Mouse (Mus musculus): ENCODE measurements around the gene Telo2. TPM values are rescaled to one million over a fixed set of nuclear protein-coding genes. Genes with fewer than 3 reads are reported as not detected.

Telo2 gene
- polyA plus RNA-seq (2012; rRNA removed) = 39.5 and 43.7 TPM in 2 replicates

GRCm38 (mm10) chr17:25115664-25116432 is at the start of gene Telo2:
TSS of gene Telo2 (minus strand) at chr17:25115967.
- Histone ChIP-seq H3K27me3 (ENCODE audit: control insufficient read depth, insufficient read depth, low read length) (no peaks in the 10 kb centered on the region), H3K4me1 (ENCODE audit: control insufficient read depth, insufficient read depth, low read length) (peaks cover 22% of the 10 kb centered on the region), H3K4me3 (replicated peaks; ENCODE audit: insufficient read depth, low read depth, low read length) (peak within 1 kb of the TSS; percentile 79), H3K27ac (ENCODE audit: insufficient read depth, low read length) (peak within 1 kb of the TSS; percentile 94)
- peak; percentile 92 to 95 for DNase-seq
- TF ChIP-seq CTCF (IDR thresholded peaks at IDR 0.05; ENCODE audit: borderline replicate concordance, insufficient read depth, low read depth, low read length) (no peak), POLR2A (IDR thresholded peaks at IDR 0.05; ENCODE audit: borderline replicate concordance, insufficient read depth, low read length) (peak; percentile 82)
- WGBS = 4% methylated on average over 40 of the region's 40 CpGs

GRCm38 (mm10) chr17:25164770-25165169 is 49.0 kb upstream of the Telo2 start:
- WGBS = 85% methylated on average over 3 of the region's 3 CpGs
- no peak for TF ChIP-seq CTCF (IDR thresholded peaks at IDR 0.05; ENCODE audit: borderline replicate concordance, insufficient read depth, low read depth, low read length)
- TF ChIP-seq POLR2A (IDR thresholded peaks at IDR 0.05; ENCODE audit: borderline replicate concordance, insufficient read depth, low read length) = no peak
- no peak for DNase-seq
- Histone ChIP-seq H3K4me3 (replicated peaks; ENCODE audit: insufficient read depth, low read depth, low read length) (no peak overlapping the region), H3K4me1 (ENCODE audit: control insufficient read depth, insufficient read depth, low read length) (peaks cover 9% of the 10 kb centered on the region), H3K27ac (ENCODE audit: insufficient read depth, low read length) (no peak overlapping the region), H3K27me3 (ENCODE audit: control insufficient read depth, insufficient read depth, low read length) (no peaks in the 10 kb centered on the region)

- TF ChIP-seq POLR2A (IDR thresholded peaks at IDR 0.05; ENCODE audit: borderline replicate concordance, insufficient read depth, low read length) (no peak), CTCF (IDR thresholded peaks at IDR 0.05; ENCODE audit: borderline replicate concordance, insufficient read depth, low read depth, low read length) (no peak)
- H3K27ac ChIP-seq (ENCODE audit: insufficient read depth, low read length) = no peak overlapping the region
- H3K4me1 ChIP-seq (ENCODE audit: control insufficient read depth, insufficient read depth, low read length) = peaks cover 7% of the 10 kb centered on the region
- H3K27me3 ChIP-seq (ENCODE audit: control insufficient read depth, insufficient read depth, low read length) = no peaks in the 10 kb centered on the region
- 69% methylated on average over 7 of the region's 7 CpGs for WGBS
- no peak overlapping the region for H3K4me3 ChIP-seq (replicated peaks; ENCODE audit: insufficient read depth, low read depth, low read length)
- DNase-seq = no peak
These were observed 47.6 kb upstream of the Telo2 start for GRCm38 (mm10) chr17:25163387-25163786.

- WGBS = 93% methylated on average over 1 of the region's 1 CpGs
- TF ChIP-seq POLR2A (IDR thresholded peaks at IDR 0.05; ENCODE audit: borderline replicate concordance, insufficient read depth, low read length) (no peak), CTCF (IDR thresholded peaks at IDR 0.05; ENCODE audit: borderline replicate concordance, insufficient read depth, low read depth, low read length) (no peak)
- H3K27ac ChIP-seq (ENCODE audit: insufficient read depth, low read length) = no peak within 1 kb of the TSS
- DNase-seq = no peak
- H3K27me3 ChIP-seq (ENCODE audit: control insufficient read depth, insufficient read depth, low read length) = no peaks in the 10 kb centered on the region
- no peak within 1 kb of the TSS for H3K4me3 ChIP-seq (replicated peaks; ENCODE audit: insufficient read depth, low read depth, low read length)
- no peaks in the 10 kb centered on the region for H3K4me1 ChIP-seq (ENCODE audit: control insufficient read depth, insufficient read depth, low read length)
These were observed 46.4 kb upstream of the Telo2 start, which contains the start of gene Ccdc154 for GRCm38 (mm10) chr17:25162161-25162560. TSS of gene Ccdc154 (plus strand) at chr17:25162461.

GRCm38 (mm10) chr17:25139960-25140359 is 24.2 kb upstream of the Telo2 start:
- Histone ChIP-seq H3K4me1 (ENCODE audit: control insufficient read depth, insufficient read depth, low read length) (peaks cover 6% of the 10 kb centered on the region; the same call in 1 of the 2 replicates), H3K27ac (ENCODE audit: insufficient read depth, low read length) (no peak overlapping the region), H3K27me3 (ENCODE audit: control insufficient read depth, insufficient read depth, low read length) (no peaks in the 10 kb centered on the region), H3K4me3 (replicated peaks; ENCODE audit: insufficient read depth, low read depth, low read length) (no peak overlapping the region)
- WGBS = 69% methylated on average over 4 of the region's 4 CpGs
- no peak for TF ChIP-seq POLR2A (IDR thresholded peaks at IDR 0.05; ENCODE audit: borderline replicate concordance, insufficient read depth, low read length)
- TF ChIP-seq CTCF (IDR thresholded peaks at IDR 0.05; ENCODE audit: borderline replicate concordance, insufficient read depth, low read depth, low read length) = 0 out of 2 replicates have a peak, but pooled peaks have one; percentile 18
- no peak for DNase-seq

- Histone ChIP-seq H3K4me1 (ENCODE audit: control insufficient read depth, insufficient read depth, low read length) (peaks cover 14% of the 10 kb centered on the region), H3K27ac (ENCODE audit: insufficient read depth, low read length) (no peak overlapping the region), H3K4me3 (replicated peaks; ENCODE audit: insufficient read depth, low read depth, low read length) (no peak overlapping the region), H3K27me3 (ENCODE audit: control insufficient read depth, insufficient read depth, low read length) (no peaks in the 10 kb centered on the region)
- TF ChIP-seq CTCF (IDR thresholded peaks at IDR 0.05; ENCODE audit: borderline replicate concordance, insufficient read depth, low read depth, low read length) (no peak), POLR2A (IDR thresholded peaks at IDR 0.05; ENCODE audit: borderline replicate concordance, insufficient read depth, low read length) (no peak)
- 100% methylated on average over 1 of the region's 1 CpGs for WGBS
- no peak for DNase-seq
These were observed 23.0 kb upstream of the Telo2 start for GRCm38 (mm10) chr17:25138803-25139202.

- no peak for DNase-seq
- WGBS = 75% methylated on average over 6 of the region's 6 CpGs
These were observed 19.9 kb upstream of the Telo2 start for GRCm38 (mm10) chr17:25135622-25136021.

GRCm38 (mm10) chr17:25133275-25133698 is 17.5 kb upstream of the Telo2 start, which contains the start of gene Clcn7:
TSS of gene Clcn7 (plus strand) at chr17:25133391.
- peaks cover 11% of the 10 kb centered on the region for H3K4me1 ChIP-seq (ENCODE audit: control insufficient read depth, insufficient read depth, low read length)
- under 1% methylated on average over 40 of the region's 40 CpGs for WGBS
- H3K27ac ChIP-seq (ENCODE audit: insufficient read depth, low read length) = peak within 1 kb of the TSS; percentile 9
- DNase-seq = peak; percentile 95 to 96
- no peak for TF ChIP-seq CTCF (IDR thresholded peaks at IDR 0.05; ENCODE audit: borderline replicate concordance, insufficient read depth, low read depth, low read length)
- peak; percentile 78 for TF ChIP-seq POLR2A (IDR thresholded peaks at IDR 0.05; ENCODE audit: borderline replicate concordance, insufficient read depth, low read length)
- peak within 1 kb of the TSS; percentile 84 for H3K4me3 ChIP-seq (replicated peaks; ENCODE audit: insufficient read depth, low read depth, low read length)
- H3K27me3 ChIP-seq (ENCODE audit: control insufficient read depth, insufficient read depth, low read length) = no peaks in the 10 kb centered on the region

More at GRCm38 (mm10) chr17:25135622-25136021, 19.9 kb upstream of the Telo2 start:
- H3K27ac ChIP-seq (ENCODE audit: insufficient read depth, low read length) = no peak overlapping the region
- H3K4me3 ChIP-seq (replicated peaks; ENCODE audit: insufficient read depth, low read depth, low read length) = no peak overlapping the region
- peaks cover 13% of the 10 kb centered on the region for H3K4me1 ChIP-seq (ENCODE audit: control insufficient read depth, insufficient read depth, low read length)
- H3K27me3 ChIP-seq (ENCODE audit: control insufficient read depth, insufficient read depth, low read length) = no peaks in the 10 kb centered on the region
- no peak for TF ChIP-seq POLR2A (IDR thresholded peaks at IDR 0.05; ENCODE audit: borderline replicate concordance, insufficient read depth, low read length)
- TF ChIP-seq CTCF (IDR thresholded peaks at IDR 0.05; ENCODE audit: borderline replicate concordance, insufficient read depth, low read depth, low read length) = no peak
